Mouse (Mus musculus): Measurements from ENCODE around the gene Cemip.

The Cemip gene

GRCm38 (mm10) chr7:84098098-84098497 lies 11.8 kb upstream of the Cemip start:
- no peak for DNase-seq (ENCODE audit: extremely low spot score, low spot score)

DNA sequence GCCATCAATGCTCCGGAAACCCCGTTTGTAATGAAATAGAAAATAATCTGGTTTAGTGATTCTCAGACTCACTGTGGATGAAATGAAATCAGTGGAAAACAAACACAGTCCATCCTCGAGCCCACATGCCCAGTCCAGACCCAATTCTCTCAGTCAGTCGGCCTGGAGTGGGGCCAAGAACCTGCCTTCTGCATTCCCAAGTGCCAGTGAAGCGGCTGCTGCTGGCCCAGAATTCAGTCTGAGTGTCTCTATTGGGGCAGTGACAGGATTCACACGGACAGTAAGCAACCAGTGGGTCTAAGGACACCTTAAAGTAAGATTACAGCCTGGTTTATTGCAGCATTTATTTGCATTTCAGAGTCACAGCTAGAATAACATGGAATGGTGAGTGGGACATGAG lies 10.2 kb upstream of the Cemip start:
- DNase-seq (ENCODE audit: extremely low spot score, low spot score) = no peak

DNA sequence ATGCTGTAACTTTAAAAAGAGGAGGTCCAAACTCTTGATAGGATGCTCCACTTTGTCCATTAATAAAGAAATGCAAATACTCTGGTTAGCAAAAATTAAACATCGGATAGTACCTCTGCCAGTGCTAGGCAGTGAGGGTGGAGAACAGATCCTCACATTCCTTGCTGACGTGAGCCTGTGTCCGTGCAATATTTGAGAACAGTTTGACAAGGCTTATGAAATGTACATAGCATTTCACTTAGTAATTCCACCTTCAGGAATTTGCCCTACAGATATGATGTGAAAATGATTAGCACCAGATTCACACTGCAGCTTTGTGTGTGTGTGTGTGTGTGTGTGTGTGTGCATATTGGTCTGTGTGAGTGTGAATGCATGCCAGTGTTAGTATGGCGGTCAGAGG lies 4.5 kb upstream of the Cemip start:
- no peak for DNase-seq (ENCODE audit: extremely low spot score, low spot score)

DNA sequence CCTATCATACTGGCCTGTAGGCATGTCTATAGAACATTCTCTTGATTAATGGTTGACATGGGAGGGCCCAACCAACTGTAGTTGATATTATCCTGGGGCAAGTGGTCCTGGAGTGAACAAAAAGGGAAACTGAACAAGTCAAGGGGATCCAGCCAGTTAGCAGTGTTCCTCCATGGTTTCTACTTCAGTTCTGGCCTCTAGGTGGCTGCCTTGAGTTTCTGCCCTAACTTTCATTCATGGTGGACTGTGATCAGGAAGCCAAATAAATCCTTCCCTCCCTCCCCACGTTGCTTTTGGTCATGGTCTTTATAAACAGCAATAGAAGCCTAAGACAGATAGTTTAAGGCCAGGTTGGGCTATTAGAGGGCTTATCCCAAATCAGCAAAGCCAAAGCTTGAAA lies 3.5 kb upstream of the Cemip start:
- DNase-seq (ENCODE audit: extremely low spot score, low spot score) = no peak

GRCm38 (mm10) chr7:84088971-84089370 lies 2.7 kb upstream of the Cemip start:
- DNase-seq (ENCODE audit: extremely low spot score, low spot score) = peak; percentile 49

DNA sequence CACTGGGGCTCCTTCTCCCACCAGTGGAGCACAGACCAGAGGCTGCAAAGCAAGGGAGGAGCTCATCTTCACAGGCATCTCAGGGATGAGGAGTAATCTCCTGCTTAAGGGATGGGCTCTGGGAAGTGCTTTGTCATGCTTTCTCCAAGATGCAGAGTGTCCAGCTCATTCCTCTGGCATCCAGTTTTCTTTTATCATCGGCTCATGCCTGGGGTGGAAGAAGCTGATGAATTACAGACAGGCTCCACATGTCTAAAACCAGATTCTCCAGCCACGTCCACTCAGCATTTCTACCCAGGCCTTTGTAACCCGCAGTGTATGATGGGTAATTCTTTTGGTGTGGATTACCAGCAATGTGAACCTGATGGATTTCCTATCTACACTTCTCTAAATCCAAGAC lies 1.9 kb upstream of the Cemip start:
- DNase-seq (ENCODE audit: extremely low spot score, low spot score) = no peak

DNA sequence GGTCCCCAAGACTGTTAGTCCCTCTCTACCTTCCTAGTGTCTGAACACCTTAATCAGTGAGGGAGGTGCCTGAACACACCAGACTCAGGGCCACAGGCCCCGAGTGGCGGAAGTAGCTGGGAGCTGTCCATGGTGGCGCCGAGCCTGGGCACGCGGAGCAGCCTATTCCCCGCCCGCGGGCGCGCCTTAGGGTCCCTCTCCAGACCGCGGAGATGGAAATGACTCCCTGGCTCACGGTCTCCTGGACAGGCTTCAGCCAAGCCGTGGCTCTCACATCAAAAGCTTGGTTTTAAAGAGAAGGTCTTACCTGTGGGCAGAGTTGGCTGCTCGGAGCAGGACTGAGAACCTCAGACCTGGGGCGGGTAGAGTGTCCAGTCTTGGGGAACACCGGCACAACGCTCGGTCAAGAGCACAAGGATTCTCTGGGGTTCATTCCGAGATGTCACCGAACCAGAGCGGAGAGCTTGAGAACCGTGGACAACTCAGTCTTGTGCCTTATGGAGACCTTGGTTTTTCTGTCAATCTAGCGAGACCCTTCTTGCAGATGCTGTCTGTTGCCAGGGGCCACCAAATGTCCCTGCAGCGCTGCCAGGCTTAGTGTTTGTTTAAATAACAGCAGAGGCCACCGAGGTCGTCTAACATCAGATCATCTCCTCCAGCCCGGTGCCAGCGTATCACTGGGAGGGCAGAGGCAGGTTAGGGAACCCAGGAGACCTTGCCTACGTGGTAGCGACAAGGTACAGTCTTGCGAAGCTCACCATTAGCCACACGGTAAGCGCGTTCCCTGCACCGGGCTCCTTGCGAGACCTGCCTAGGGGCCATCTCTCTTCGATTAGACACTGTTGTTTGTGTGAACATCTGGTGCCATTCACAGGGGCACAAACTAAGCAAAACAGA lies 1.0 kb downstream of the Cemip start:
- peak; percentile 81 for DNase-seq (ENCODE audit: extremely low spot score, low spot score)

- no peak for DNase-seq (ENCODE audit: extremely low spot score, low spot score)
Measured at GRCm38 (mm10) chr7:84077257-84078013, 8.9 kb downstream of the Cemip start.

DNA sequence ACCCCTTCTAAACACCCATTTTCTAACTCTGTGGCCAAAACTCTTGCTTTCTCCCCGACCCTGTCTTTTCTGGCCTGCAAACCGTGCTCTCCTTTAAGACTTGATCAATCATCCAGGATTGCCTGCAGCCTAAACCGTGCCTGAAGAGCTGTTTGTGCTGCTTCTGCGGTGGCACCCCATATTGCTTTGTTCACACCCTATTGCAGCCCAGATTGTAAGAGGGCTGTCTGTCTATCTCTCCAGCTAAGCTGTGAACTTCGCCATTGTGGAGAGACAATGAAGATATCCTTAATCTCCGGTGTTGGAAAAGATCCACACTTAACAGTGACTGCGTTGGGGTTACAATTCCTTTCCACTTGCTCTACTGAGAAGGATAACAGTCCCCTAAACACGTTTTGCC lies 12.0 kb downstream of the Cemip start:
- DNase-seq (ENCODE audit: extremely low spot score, low spot score) = no peak

GRCm38 (mm10) chr7:84073856-84074255 lies 12.4 kb downstream of the Cemip start:
- DNase-seq (ENCODE audit: extremely low spot score, low spot score) = no peak

DNA sequence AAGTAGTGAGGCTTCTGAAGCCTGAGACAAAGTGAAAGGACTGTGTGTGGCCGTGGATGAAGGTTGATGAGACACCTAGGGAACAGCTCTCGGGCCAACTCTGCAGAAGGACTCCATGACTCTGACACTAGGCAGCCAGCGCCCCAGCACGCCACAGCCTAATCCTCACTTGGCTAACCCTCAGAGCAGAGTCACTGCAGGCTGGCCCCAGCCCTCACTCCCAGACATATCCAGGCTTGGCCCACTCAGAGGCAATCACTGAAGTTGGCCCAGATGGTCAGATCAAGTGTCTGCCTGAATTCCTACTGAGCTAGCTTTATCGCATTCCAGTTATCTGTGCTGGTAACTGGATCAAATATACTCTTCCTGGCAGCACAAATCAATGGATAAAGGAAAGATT lies 17.4 kb downstream of the Cemip start:
- no peak for DNase-seq (ENCODE audit: extremely low spot score, low spot score)

DNA sequence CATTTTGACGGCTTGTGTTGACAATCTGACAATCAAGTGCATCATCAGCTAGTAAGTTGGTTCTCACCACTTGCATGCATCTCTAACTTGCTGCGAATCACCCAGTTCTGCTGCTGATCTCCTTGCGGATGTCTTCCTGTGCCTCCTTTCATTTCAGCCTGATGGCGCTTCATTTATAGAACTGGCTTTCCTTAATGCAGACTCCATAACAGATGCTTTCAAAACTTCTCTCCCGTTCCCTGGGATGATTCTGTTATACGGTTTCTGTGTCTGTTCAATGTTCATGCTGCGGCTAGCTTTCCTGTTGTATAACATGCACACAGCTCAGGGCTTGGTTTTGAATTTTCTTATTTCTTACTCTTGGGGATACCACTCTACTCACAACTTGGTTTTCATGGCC lies 26.5 kb downstream of the Cemip start:
- DNase-seq (ENCODE audit: extremely low spot score, low spot score) = no peak

GRCm38 (mm10) chr7:84055961-84056629 lies 30.2 kb downstream of the Cemip start:
- DNase-seq (ENCODE audit: extremely low spot score, low spot score) = no peak

- DNase-seq (ENCODE audit: extremely low spot score, low spot score) = no peak
Measured at GRCm38 (mm10) chr7:84053856-84054255, 32.4 kb downstream of the Cemip start.

DNA sequence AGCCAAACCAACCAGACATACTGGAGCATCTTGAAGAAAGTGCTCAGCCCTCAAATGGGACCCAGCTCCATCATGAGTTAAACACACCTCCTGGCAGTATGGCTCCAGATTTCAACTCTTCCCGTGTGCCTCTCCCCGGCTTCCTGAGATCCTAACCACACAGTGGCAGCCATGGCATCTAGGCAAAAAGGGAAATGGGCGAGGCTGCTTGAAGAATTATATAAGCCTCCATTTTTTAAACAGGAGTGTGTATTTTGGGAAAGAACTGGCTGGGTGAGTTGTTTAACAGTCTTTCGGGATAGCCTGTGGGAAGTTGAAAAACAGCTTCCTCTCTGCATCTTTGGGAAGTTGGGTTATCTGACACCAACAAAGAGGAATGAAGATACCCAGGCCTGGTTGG lies 34.9 kb downstream of the Cemip start:
- no peak for DNase-seq (ENCODE audit: extremely low spot score, low spot score)

DNA sequence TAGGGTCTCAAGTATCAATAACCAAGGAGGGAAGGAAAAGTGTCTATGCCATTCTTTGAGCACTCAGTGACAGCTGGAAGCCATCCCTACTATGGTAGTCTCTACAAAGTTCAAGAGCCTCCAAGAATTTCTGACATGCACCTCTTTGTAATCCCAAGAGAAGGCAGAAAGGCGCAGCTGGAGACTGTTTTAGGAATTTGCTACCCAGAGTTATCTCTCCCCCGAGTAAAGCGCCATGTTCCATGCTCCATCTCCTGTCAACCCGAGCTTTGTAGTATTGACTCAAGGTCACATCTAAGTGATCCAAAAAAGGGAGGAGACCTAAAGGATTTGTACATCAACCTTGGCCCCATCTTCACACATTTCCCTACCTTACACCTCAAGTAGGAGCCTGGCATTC lies 40.8 kb downstream of the Cemip start:
- no peak for DNase-seq (ENCODE audit: extremely low spot score, low spot score)

GRCm38 (mm10) chr7:84044581-84045290 lies 41.6 kb downstream of the Cemip start:
- DNase-seq (ENCODE audit: extremely low spot score, low spot score) = no peak

DNA sequence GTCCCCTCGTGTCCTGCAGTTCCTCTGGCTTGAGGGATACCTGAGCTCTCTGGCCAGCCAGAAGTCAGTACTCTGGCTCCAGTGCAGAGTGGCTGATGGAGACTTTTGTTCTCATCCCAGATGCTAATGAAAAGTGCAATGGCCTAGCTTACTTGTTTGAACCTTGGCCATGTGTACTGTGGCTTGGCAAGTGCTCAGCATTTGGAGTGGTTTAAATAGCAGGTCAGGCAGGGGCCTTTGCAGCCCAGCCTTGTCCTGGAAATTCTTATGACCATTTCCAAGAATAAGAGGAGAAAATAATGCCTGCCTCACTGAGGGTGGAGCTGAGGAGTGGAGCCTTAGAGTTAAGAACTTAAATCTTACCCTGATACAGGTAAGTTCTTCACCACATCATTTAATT lies 43.6 kb downstream of the Cemip start:
- no peak for DNase-seq (ENCODE audit: extremely low spot score, low spot score)

GRCm38 (mm10) chr7:84039856-84040522 lies 46.3 kb downstream of the Cemip start:
- DNase-seq (ENCODE audit: extremely low spot score, low spot score) = no peak

DNA sequence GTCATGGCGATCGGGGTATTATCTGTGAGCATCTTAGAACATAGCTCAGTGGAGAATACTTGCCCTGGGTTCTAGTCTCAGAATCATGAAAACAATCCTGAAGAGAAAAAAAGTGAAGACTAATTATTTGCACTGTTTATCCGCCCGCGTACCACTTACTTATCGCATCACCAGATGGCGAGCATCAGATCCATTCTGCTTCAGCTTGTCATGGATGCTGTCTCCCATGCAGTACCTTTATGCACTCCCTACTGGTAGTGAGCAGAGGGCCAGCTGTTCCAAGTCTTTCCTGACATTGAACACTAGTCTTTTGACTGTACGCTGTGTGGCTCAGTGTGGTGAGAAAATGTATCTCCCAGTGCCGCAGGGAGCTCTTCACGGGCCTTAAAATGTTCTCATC lies 47.7 kb downstream of the Cemip start:
- no peak for DNase-seq (ENCODE audit: extremely low spot score, low spot score)

DNA sequence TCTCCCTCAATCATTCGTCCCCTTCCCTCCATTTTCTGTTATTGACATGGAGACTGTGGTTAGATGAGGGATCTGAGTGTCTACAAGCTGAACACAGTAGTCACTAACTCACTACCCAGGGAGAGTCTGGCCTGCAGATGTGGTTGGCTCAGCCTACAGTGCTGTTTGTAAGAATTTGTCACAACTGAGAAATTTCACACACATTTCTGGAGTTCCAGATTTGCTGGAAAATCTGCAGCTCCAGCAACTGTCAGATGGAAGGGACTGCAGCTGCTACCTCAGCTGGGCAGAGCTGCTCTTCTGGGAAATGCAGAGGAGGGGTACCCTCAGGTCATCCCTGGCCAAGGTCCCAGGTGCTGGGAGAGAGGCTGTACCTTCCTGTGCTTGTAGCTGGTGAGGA lies 53.5 kb downstream of the Cemip start:
- DNase-seq (ENCODE audit: extremely low spot score, low spot score) = no peak

Data from neural tube, embryonic 10.5 days (tissue).